Mouse (Mus musculus) kidney, adult 8-10 months (tissue): ENCODE results near the gene Zfp568.

Experiments used
- DNase-seq, 2 experiments: peaks; one replicate each; pipeline ENCODE4 v3.0.0; 2022

The Zfp568 gene

GRCm38 (mm10) chr7:29992698-29993097 is 8.9 kb downstream of the Zfp568 start:
- DNase-seq = no peak

DNA sequence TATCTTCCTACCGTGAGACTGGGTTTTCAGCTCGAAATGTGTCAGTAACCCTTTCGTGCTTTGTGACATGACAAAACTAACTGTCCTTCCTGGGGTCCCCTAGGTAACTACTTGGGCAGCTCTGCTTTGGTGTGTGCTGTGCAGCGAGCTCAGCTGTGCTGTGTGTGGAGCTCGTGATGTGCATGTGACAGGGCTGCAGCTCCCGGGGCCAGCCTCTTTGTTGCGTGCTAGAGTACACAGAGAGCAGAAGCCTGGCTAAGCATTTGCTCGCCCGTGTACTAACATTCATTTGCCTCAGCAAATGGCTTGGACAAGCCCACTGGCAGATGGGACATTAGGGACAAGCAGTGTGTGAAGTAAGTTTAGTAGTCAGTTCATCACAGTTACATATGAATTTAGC is 9.6 kb downstream of the Zfp568 start:
- no peak for DNase-seq

DNA sequence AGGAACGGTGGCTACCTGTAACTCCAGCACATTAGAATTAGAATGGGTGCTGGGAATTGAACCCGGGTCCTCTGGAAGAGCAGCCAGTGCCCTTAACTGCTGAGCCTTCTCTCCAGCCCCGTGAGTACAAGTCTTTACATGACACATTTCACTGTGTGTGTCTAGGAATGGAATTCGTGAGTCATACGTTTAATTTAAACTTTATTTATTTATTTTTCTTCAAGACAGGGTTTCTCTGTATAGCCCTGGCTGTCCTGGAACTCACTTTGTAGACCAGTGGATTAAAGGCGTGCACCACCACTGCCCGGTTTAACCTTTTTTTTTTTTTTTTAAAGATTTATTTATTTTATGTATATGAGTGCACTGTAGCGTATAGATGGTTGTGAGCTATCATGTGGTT is 11.4 kb downstream of the Zfp568 start:
- no peak for DNase-seq

DNA sequence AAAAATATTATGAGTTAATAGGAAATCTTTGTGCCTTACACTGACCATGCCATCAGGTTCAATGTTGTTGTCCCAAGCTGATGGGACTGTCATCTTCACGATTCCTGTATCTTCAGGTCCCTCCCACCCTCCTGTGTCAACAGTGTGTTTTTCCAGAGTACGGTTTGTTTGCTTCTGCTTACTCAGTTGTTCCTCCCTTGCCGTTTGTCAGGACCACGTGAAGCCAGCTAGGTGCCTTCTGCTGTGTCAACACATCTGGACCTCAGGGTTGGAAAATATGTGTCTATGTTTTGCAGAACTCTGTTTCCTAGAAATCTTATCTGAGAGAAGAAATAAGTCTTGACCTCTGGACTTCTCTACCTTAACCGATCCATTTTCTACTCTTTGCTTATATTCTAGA is 16.8 kb downstream of the Zfp568 start:
- no peak for DNase-seq

DNA sequence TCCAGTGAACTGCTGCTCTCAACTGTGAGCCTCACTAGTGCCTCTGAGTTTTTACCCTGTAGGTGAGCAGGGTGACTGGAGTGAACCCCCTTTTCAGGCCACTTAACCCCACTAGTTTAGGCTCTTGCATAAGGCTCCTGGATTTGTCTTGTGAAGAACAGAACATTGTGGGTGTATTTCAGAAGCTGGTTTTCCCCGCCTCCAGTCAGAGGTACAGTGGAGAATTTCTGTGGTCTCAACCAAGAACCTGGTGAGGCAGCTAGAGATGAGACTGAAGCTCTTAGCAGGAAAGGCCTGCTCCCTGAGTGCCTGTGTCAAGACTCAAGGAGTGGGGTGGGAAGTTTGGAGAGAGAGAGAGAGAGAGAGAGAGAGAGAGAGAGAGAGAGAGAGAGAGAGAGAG is 23.8 kb downstream of the Zfp568 start:
- DNase-seq = no peak

GRCm38 (mm10) chr7:30008020-30008690 is 24.4 kb downstream of the Zfp568 start:
- DNase-seq = no peak

DNA sequence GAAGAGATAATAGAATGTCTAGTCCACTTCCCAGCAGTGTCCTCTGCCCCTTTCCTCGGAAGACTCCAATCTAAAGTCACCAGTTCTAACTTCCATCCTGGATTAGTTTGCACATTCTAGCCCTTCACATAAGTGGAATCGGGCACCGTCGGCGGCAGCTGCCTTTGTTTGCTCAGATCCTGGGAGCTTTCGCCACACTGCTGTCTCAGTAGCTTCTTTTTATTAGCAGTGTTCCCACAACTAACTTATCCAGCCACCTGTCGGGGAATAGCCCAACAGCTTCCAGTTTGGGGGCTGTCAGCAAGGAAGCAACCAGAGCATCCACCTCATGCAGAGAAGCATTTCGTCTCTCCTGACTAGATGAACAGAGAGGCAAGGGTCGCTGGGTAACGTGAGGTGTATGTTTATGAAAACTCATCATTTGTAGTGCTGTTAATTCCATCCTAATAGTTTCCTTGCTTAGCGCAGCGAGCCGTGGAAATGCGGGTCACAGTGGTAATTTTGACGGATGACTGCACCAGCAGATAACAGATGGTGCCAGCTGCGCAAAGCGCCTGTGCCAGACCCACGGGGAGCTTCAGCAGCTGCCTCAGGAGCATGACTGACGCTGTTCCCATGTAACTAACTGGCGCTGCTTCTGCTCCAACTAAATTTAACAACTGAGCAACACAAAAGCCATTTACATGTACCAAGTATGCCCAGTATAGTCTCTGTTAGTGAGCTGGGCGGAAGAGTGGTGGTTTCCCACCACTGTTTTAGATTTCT is 25.7 kb downstream of the Zfp568 start:
- peak in 1 of 2 experiments; percentile 44 for DNase-seq

- DNase-seq = no peak
Observed at GRCm38 (mm10) chr7:30010551-30011195, 26.9 kb downstream of the Zfp568 start.

- DNase-seq = peak; percentile 51 to 60
Observed at GRCm38 (mm10) chr7:30012956-30013363, 29.2 kb downstream of the Zfp568 start.

DNA sequence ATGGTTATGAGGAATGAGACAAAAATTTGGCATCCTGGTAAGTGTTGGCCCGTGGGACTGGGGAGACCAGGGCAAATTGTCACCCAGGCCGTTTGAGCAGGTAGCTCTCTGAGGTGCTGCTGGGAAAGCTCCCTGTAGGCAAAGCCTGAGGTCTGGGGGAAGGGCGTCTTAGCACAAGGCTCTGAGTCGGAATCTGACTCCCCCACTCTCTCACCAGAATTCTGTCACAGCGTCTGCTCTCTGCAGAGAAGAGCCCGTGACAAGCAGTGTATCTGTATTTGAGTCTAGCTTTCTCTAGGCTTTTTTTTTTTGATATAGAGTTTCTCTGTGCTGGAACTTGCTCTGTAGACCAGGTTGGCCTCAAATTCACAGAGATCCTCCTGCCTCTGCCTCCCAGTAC is 33.5 kb downstream of the Zfp568 start:
- DNase-seq = no peak

GRCm38 (mm10) chr7:30019543-30019942 is 35.8 kb downstream of the Zfp568 start:
- no peak for DNase-seq

DNA sequence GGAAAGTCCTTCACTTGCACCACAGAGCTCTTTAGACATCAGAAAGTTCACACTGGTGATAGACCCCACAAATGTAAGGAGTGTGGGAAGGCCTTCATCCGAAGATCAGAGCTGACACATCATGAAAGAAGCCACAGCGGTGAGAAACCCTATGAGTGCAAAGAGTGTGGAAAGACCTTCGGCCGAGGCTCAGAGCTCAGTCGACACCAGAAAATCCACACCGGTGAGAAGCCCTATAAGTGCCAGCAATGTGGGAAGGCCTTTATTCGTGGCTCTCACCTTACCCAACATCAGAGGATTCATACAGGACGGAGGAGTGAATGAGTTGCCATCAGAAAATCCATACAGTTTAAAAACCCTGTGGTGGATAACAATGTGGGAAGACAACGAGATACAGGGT is 39.6 kb downstream of the Zfp568 start:
- no peak for DNase-seq

GRCm38 (mm10) chr7:30023800-30024199 is 40.0 kb downstream of the Zfp568 start:
- no peak for DNase-seq

GRCm38 (mm10) chr7:30025358-30025757 is 41.6 kb downstream of the Zfp568 start:
- DNase-seq = no peak

DNA sequence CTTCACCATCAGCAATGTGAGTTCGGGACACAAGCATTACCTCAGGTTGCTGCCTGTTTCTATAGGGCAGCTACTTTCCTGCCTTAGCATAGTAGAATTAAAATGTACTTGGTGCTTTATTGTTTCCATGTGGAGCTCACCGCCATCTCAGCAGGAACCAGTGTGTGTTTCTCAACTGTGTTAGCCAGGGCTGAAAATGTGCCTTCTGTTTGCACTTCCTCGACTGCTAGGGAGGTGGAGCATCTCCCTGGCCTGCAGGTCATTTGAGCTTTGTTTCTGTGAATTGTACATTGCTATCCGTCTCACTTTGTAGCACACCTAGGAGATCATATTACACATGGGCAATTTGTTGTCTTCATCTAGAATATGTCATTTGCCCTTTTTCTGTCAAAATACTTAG is 43.6 kb downstream of the Zfp568 start:
- no peak for DNase-seq

GRCm38 (mm10) chr7:30028572-30028971 is 44.8 kb downstream of the Zfp568 start:
- no peak for DNase-seq

DNA sequence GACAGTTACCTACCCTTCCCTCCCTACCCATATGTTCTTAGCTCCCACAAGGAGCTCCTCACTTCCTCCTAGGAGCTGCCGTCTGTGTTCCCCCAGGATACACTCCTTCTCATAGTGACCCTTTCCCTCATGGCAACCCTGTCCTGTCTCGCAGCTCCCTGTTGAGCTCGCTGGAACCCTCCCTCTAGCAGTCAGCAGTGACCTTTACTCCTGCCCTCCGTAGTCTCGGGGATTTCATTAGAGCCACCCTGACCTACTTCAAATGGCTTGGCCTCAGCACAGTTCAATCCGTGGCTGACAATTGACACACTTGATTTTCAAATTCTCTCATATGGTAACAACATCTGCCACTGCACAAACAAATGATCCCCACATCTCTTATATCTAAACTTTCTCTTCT is 46.9 kb downstream of the Zfp568 start:
- DNase-seq = peak in 1 of 2 experiments; percentile 31

- DNase-seq = no peak
Observed at GRCm38 (mm10) chr7:30031379-30031778, 47.6 kb downstream of the Zfp568 start.

- no peak for DNase-seq
Observed at GRCm38 (mm10) chr7:30034331-30034730, 50.6 kb downstream of the Zfp568 start.

- DNase-seq = no peak
Observed at GRCm38 (mm10) chr7:30044354-30044753, 60.6 kb downstream of the Zfp568 start.

DNA sequence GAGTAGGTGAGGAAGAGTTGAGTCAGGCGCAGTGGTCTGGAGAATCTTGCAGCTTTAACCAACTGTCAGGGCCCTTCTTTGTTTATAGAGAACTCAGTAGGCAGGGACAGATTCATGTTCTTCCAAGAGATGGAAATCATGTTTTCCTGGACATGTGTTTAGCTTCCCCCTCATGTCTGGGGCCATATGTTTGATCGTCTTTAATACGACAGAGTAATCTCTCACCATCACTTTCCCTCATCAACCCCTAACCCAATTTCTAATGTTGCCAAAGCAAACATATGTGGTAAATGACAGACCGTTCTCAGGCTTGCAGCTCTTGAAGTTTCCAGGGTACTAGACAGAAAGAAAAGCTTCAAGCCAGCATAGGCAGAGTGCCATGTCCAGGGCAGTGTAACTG is 64.4 kb downstream of the Zfp568 start:
- no peak for DNase-seq

DNA sequence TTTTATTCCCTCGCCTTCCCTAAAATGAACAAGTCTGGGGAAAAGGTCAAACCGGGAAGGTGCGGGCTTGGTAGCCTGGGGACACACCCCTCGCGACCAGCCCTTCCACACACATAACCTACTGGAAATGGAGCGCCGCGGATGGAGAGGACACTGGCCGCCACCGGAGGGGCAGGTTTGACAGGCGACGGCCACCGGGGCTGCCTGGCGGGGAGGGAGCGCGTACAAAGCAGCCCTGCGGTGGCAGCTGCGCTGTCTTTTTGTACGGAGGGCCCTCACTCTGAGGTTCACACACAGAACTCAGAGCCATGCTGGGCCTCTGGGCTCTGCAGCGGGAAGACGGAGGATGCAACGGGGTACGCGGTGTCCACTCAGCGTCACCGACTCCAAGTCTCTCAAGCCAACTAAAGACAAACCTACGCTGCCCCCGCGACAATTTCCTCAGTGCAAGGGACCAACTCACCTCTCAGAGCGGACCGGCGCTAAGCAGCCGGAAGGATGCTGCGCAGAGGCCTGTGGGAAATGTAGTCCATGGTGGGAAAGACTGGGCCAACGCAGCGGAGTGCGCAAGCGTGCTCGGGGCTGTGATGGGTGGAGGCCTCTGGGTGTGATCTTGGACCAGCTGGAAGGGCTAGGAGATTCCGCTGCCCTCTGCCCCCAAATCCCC is 67.3 kb downstream of the Zfp568 start, which contains the start of gene Zfp14:
Gene Zfp14 (minus strand): TSS at position 499 of the 667 bp plus-strand sequence.
- DNase-seq = peak; percentile 72 to 82

- DNase-seq = no peak
Observed at GRCm38 (mm10) chr7:30053591-30053990, 69.8 kb downstream of the Zfp568 start.
